Mouse (Mus musculus): ENCODE results near the gene Nav1. TPM values are rescaled to one million over a fixed set of nuclear protein-coding genes. Genes with fewer than 3 reads are reported as not detected.

Gene Nav1
- polyA plus RNA-seq, 1 experiment from 2014 or later, result 15.0 TPM

DNA sequence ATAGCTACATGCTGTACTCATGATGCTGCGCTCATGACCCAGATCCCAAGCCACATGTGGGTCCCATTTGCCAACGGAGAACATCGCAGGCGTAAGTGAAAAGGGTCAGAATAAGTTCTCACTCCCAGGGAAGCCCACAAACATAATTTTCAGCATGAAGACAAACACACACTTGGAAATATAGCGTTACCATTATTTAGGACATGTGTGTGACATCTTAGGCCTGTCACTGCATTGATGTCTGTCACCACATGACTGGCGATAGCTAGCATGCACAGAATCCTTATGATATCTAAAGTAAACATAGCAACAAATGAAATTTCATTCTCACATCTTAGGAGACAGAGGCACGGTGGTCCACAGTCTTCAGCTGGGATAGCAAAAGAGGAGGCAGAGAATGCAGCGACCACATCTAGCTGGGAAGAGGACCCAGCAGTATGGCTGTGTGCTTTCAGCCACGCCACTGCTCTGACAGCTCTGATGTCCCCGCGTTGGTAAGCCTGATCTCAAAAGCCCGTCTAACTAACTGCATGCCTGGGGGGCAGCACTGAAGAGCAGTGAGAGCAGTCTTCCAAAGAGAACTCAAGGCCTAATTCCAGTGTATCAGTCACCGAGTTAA is 86.4 kb downstream of the Nav1 start:
- Histone ChIP-seq H3K4me1 (peaks cover 50% of the 10 kb centered on the region), H3K9ac (no peak overlapping the region), H3K9me3 (peaks cover 9% of the 10 kb centered on the region; the same call in 1 of the 2 replicates), H3K4me2 (replicated peaks) (no peak overlapping the region), H3K27me3 (no peaks in the 10 kb centered on the region), H3K4me3 (no peak overlapping the region), H3K36me3 (peaks cover 3% of the 10 kb centered on the region; the same call in 1 of the 2 replicates), H3K27ac (no peak overlapping the region)
- ATAC-seq (ENCODE audit: low FRiP score, low read depth), result no peak
- 83% methylated on average over 13 of the region's 13 CpGs for WGBS

DNA sequence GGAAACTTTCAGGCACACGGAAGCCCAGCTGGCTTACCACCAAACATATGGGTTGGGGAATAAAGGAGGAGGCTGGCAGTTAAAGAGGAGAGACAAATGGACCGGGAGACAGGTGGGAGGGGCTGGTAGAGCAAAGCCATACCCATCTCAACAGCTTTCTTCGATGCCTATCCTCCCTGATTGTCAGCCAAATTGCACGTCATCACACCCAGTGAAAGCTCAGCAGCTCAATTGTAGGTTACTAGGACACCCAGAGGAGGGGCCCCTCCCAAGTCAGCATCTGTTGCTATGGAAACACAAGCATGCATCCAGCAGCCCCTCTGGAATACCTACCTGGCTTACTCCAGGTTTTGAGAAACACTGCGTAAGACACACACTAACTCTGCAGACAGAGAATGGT is 88.4 kb downstream of the Nav1 start:
- H3K36me3 ChIP-seq, result peaks cover 3% of the 10 kb centered on the region; the same call in 1 of the 2 replicates
- H3K27ac ChIP-seq, result no peak overlapping the region
- H3K27me3 ChIP-seq, result no peaks in the 10 kb centered on the region
- H3K4me3 ChIP-seq, result no peak overlapping the region
- 30% methylated on average over 5 of the region's 5 CpGs for WGBS
- no peak for ATAC-seq (ENCODE audit: low FRiP score, low read depth)
- peaks cover 59% of the 10 kb centered on the region for H3K4me1 ChIP-seq
- H3K4me2 ChIP-seq (replicated peaks), result no peak overlapping the region
- H3K9me3 ChIP-seq, result peaks cover 9% of the 10 kb centered on the region; the same call in 1 of the 2 replicates
- no peak overlapping the region for H3K9ac ChIP-seq

GRCm38 (mm10) chr1:135517469-135517868 is 89.6 kb downstream of the Nav1 start:
- no peak overlapping the region for H3K27ac ChIP-seq
- peaks cover 4% of the 10 kb centered on the region; the same call in 1 of the 2 replicates for H3K9me3 ChIP-seq
- H3K4me1 ChIP-seq, result peaks cover 63% of the 10 kb centered on the region
- ATAC-seq (ENCODE audit: low FRiP score, low read depth), result no peak
- H3K9ac ChIP-seq, result no peak overlapping the region
- H3K27me3 ChIP-seq, result no peaks in the 10 kb centered on the region
- WGBS, result 85% methylated on average over 6 of the region's 6 CpGs
- H3K4me2 ChIP-seq (replicated peaks), result no peak overlapping the region
- H3K4me3 ChIP-seq, result no peak overlapping the region
- peaks cover 3% of the 10 kb centered on the region; the same call in 1 of the 2 replicates for H3K36me3 ChIP-seq

DNA sequence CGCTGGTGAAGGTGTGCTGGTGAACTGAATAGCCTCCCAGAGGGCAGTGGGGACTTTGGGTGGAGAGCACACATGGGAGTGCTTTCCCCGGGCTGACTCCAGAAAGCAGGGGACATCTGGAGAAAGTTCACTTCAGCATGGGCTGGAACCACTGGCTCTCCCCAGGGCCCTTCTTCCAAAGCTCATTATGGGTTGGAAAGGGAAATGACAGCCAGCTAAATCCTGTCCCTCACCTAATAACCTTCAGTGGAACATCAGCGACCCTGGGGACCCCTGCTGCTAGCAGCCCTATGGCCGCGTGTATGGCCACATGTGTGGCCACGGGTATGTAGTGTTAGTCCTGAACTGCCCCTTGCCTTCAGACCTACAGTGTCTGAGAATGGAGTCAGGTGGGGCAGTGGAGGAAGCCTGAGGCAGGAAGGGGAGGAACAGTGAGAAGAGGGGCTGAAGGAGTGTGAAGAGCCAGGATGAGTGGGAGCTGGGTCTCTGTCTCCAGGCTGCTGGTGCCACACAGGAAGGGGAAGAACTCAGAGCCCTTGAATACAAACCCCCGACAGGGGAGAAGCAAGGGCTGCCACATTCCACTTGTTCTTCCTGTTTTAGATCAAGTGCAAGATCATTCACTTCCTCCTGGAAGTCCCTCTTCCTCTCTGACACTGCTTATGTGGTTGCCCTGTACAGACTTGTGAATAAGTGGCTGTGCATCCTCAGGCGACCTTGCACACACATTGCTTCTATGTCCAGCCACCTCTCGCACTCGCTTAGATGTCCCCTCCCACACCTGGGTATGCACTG is 90.4 kb downstream of the Nav1 start:
- H3K4me1 ChIP-seq, result peaks cover 69% of the 10 kb centered on the region
- H3K4me2 ChIP-seq (replicated peaks), result no peak overlapping the region
- 48% methylated on average over 10 of the region's 10 CpGs for WGBS
- peaks cover 2% of the 10 kb centered on the region; the same call in 1 of the 2 replicates for H3K9me3 ChIP-seq
- no peaks in the 10 kb centered on the region for H3K27me3 ChIP-seq
- no peak for ATAC-seq (ENCODE audit: low FRiP score, low read depth)
- H3K36me3 ChIP-seq, result peaks cover 3% of the 10 kb centered on the region; the same call in 1 of the 2 replicates
- no peak overlapping the region for H3K27ac ChIP-seq
- H3K4me3 ChIP-seq, result no peak overlapping the region
- no peak overlapping the region for H3K9ac ChIP-seq

DNA sequence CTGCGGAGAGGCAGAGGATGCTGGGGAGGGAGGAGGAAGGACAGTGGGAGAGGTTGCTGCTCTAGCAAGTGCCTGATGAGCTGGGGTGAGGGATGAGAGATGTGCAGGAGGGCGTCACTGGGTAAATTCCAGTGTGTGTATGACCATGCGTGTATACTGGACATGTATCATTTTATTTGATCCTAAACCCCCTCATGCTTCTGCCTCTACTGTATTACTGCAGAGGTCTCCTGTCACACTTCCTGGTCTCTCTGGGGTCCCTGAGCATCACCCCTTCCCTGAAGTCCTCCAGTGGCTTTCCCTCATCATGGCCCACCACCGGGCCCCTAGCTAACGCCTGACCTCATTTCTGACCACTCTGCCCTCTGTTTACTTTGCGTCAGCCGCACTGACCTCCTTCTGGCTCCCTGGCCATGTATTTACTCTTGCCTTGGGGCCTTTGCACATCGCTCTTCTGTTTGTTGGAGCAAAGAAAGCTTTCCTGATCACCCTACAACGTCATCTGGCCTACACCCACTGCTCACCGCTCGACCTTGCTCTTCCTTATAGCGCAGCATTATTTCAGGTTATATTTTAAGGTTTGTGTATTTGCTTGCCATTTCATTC is 91.4 kb downstream of the Nav1 start:
- Histone ChIP-seq H3K27ac (no peak overlapping the region), H3K9me3 (no peaks in the 10 kb centered on the region), H3K9ac (no peak overlapping the region), H3K4me2 (replicated peaks) (no peak overlapping the region), H3K27me3 (no peaks in the 10 kb centered on the region), H3K36me3 (no peaks in the 10 kb centered on the region), H3K4me3 (no peak overlapping the region), H3K4me1 (peaks cover 77% of the 10 kb centered on the region)
- 76% methylated on average over 12 of the region's 12 CpGs for WGBS
- no peak for ATAC-seq (ENCODE audit: low FRiP score, low read depth)

GRCm38 (mm10) chr1:135514913-135515632 is 92.0 kb downstream of the Nav1 start:
- Histone ChIP-seq H3K4me3 (no peak overlapping the region), H3K27ac (no peak overlapping the region), H3K4me2 (replicated peaks) (no peak overlapping the region), H3K27me3 (no peaks in the 10 kb centered on the region), H3K4me1 (peaks cover 81% of the 10 kb centered on the region), H3K9me3 (no peaks in the 10 kb centered on the region), H3K9ac (no peak overlapping the region), H3K36me3 (no peaks in the 10 kb centered on the region)
- WGBS, result 67% methylated on average over 9 of the region's 9 CpGs
- no peak for ATAC-seq (ENCODE audit: low FRiP score, low read depth)

DNA sequence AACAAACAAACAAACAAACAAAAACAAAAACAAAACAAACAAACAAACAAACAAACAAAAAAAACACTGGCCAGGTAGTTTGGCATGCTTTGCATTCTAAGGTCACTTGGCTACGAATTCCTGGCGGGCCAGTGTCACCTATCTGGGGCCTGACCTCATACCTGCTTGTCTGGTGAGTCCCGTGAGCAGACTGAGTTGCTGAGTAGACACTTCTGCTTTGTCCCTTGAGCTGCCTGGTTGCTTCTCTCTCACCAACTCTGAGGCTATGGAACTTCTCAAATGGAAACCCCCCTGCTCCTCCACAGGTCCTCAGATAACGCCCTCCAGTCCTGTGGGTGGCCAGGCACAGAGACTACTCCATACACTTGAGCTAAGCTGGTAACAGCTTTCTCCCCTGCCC is 93.0 kb downstream of the Nav1 start:
- Histone ChIP-seq H3K4me1 (peaks cover 90% of the 10 kb centered on the region), H3K9me3 (no peaks in the 10 kb centered on the region), H3K27ac (no peak overlapping the region; the same call in 1 of the 2 replicates), H3K4me3 (no peak overlapping the region), H3K36me3 (no peaks in the 10 kb centered on the region), H3K4me2 (replicated peaks) (no peak overlapping the region), H3K9ac (no peak overlapping the region), H3K27me3 (0 out of 2 replicates have a peak, but pooled peaks cover 1% of the 10 kb centered on the region)
- 63% methylated on average over 4 of the region's 4 CpGs for WGBS
- ATAC-seq (ENCODE audit: low FRiP score, low read depth), result no peak

GRCm38 (mm10) chr1:135513464-135513863 is 93.6 kb downstream of the Nav1 start:
- Histone ChIP-seq H3K4me3 (no peak overlapping the region), H3K4me2 (replicated peaks) (no peak overlapping the region), H3K27me3 (0 out of 2 replicates have a peak, but pooled peaks cover 2% of the 10 kb centered on the region), H3K27ac (no peak overlapping the region), H3K9ac (no peak overlapping the region), H3K4me1 (peaks cover 90% of the 10 kb centered on the region), H3K36me3 (no peaks in the 10 kb centered on the region), H3K9me3 (no peaks in the 10 kb centered on the region)
- no peak for ATAC-seq (ENCODE audit: low FRiP score, low read depth)
- WGBS, result 36% methylated on average over 5 of the region's 5 CpGs

DNA sequence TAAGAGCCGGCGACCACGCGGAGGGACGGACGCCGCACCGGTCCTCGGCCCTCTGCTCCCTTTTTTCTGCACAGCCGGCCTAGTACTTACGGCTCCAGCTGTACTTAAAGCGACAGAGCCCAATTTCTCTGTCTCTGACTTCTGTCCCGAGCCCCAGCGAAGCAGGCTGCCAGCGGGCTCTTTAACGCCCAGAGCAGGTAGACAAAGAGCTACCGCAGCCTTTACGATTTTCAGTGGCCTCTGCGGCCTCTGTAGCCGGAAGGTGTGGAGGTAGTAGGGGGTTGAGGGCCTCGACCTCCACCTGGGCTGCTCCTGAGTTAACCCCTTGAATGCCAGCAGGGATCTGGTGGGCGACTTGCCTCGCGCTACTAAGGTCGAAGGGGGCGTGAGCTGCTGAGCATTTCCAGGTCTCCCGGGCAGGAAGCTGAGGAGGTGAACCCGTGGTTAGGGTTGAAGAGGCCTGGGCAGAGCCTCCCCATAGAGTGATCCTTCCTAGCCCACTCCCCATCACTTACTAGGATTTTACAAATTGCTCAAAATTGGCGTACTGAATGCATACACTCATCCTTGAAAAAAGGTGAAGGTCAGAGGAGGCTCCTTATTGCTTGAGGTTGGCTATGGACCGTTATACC is 96.6 kb downstream of the Nav1 start:
- Histone ChIP-seq H3K9ac (peak overlapping the region; percentile 73), H3K9me3 (no peaks in the 10 kb centered on the region), H3K27me3 (0 out of 2 replicates have a peak, but pooled peaks cover 2% of the 10 kb centered on the region), H3K27ac (no peak overlapping the region), H3K4me1 (peaks cover 78% of the 10 kb centered on the region), H3K36me3 (no peaks in the 10 kb centered on the region), H3K4me2 (replicated peaks) (peak overlapping the region; percentile 88), H3K4me3 (peak overlapping the region; percentile 57)
- peak; percentile 71 for ATAC-seq (ENCODE audit: low FRiP score, low read depth)
- 2% methylated on average over 30 of the region's 30 CpGs for WGBS

- 0 out of 2 replicates have a peak, but pooled peaks cover 2% of the 10 kb centered on the region for H3K27me3 ChIP-seq
- no peaks in the 10 kb centered on the region for H3K9me3 ChIP-seq
- H3K4me2 ChIP-seq (replicated peaks), result peak overlapping the region; percentile 88
- H3K9ac ChIP-seq, result peak overlapping the region; percentile 73
- no peaks in the 10 kb centered on the region for H3K36me3 ChIP-seq
- 9% methylated on average over 16 of the region's 16 CpGs for WGBS
- ATAC-seq (ENCODE audit: low FRiP score, low read depth), result no peak
- H3K27ac ChIP-seq, result no peak overlapping the region
- H3K4me3 ChIP-seq, result peak overlapping the region; percentile 57
- peaks cover 69% of the 10 kb centered on the region for H3K4me1 ChIP-seq
Measured at GRCm38 (mm10) chr1:135509145-135510084, 97.7 kb downstream of the Nav1 start.

- Histone ChIP-seq H3K9ac (no peak overlapping the region), H3K4me2 (replicated peaks) (peak overlapping the region; percentile 88), H3K27ac (no peak overlapping the region), H3K36me3 (no peaks in the 10 kb centered on the region), H3K4me3 (peak overlapping the region; percentile 57; the same call in 1 of the 2 replicates), H3K9me3 (no peaks in the 10 kb centered on the region), H3K4me1 (peaks cover 58% of the 10 kb centered on the region), H3K27me3 (0 out of 2 replicates have a peak, but pooled peaks cover 2% of the 10 kb centered on the region)
- 15% methylated on average over 3 of the region's 3 CpGs for WGBS
- ATAC-seq (ENCODE audit: low FRiP score, low read depth), result peak; percentile 71
Measured at GRCm38 (mm10) chr1:135508349-135508634, 98.8 kb downstream of the Nav1 start.

Measured in limb, embryonic 13.5 days (tissue).